Mouse (Mus musculus): ENCODE data around the gene Tmc3. TPM values are rescaled to one million over a fixed set of nuclear protein-coding genes. Genes with fewer than 3 reads are reported as not detected.

Tmc3 gene
- polyA plus RNA-seq, 1 experiment from 2014 or later: 0.21 TPM

- H3K9me3 ChIP-seq (replicated peaks; ENCODE audit: control insufficient read depth, low read length): no peaks in the 10 kb centered on the region
- H3K9ac ChIP-seq (ENCODE audit: low read depth, low read length): no peak overlapping the region
- H3K27me3 ChIP-seq (ENCODE audit: control insufficient read depth, insufficient read depth, low read length): no peaks in the 10 kb centered on the region
- 94% methylated on average over 4 of the region's 4 CpGs for WGBS (ENCODE audit: insufficient replicate concordance)
- H3K4me1 ChIP-seq (ENCODE audit: control insufficient read depth, insufficient read depth, low read length): no peaks in the 10 kb centered on the region
- H3K4me2 ChIP-seq: no peak overlapping the region
- no peak for ATAC-seq (replicated peaks; ENCODE audit: insufficient number of reproducible peaks, low FRiP score, low TSS enrichment)
- no peaks in the 10 kb centered on the region for H3K36me3 ChIP-seq (ENCODE audit: control insufficient read depth, insufficient read depth, low read length)
- no peak overlapping the region for H3K27ac ChIP-seq (ENCODE audit: low read depth, low read length)
- H3K4me3 ChIP-seq (ENCODE audit: low read depth, low read length): no peak overlapping the region
Observed at GRCm38 (mm10) chr7:83609891-83610290, 25.2 kb downstream of the Tmc3 start.

DNA sequence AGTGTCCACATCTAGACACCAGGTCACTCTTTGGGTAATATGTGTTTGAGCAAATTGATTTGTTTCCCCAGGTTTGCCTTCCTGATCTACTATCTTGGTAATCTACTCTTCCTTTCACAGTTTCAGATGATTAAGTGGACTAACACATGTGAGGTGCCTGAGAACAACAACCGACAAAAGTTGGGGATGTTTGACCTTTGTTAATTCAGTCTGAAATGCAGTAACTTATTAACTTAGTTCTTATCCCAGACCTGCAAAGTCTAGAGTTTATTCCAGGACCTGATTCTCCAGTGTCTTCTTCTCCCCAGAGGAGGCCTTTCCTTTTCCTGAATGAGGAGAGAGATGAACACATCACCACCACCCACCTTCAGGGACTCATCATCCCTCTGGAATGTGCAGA, 27.2 kb downstream of the Tmc3 start:
- no peak overlapping the region for H3K9ac ChIP-seq (ENCODE audit: low read depth, low read length)
- H3K27me3 ChIP-seq (ENCODE audit: control insufficient read depth, insufficient read depth, low read length): no peaks in the 10 kb centered on the region
- H3K4me1 ChIP-seq (ENCODE audit: control insufficient read depth, insufficient read depth, low read length): no peaks in the 10 kb centered on the region
- H3K27ac ChIP-seq (ENCODE audit: low read depth, low read length): no peak overlapping the region
- no peak overlapping the region for H3K4me2 ChIP-seq
- H3K4me3 ChIP-seq (ENCODE audit: low read depth, low read length): no peak overlapping the region
- no peaks in the 10 kb centered on the region for H3K36me3 ChIP-seq (ENCODE audit: control insufficient read depth, insufficient read depth, low read length)
- no peaks in the 10 kb centered on the region for H3K9me3 ChIP-seq (replicated peaks; ENCODE audit: control insufficient read depth, low read length)
- WGBS (ENCODE audit: insufficient replicate concordance): 74% methylated on average over 1 of the region's 1 CpGs
- ATAC-seq (replicated peaks; ENCODE audit: insufficient number of reproducible peaks, low FRiP score, low TSS enrichment): no peak

GRCm38 (mm10) chr7:83615272-83615671, 30.5 kb downstream of the Tmc3 start:
- no peaks in the 10 kb centered on the region for H3K9me3 ChIP-seq (replicated peaks; ENCODE audit: control insufficient read depth, low read length)
- H3K36me3 ChIP-seq (ENCODE audit: control insufficient read depth, insufficient read depth, low read length): no peaks in the 10 kb centered on the region
- no peak overlapping the region for H3K4me3 ChIP-seq (ENCODE audit: low read depth, low read length)
- H3K27ac ChIP-seq (ENCODE audit: low read depth, low read length): no peak overlapping the region
- no peak overlapping the region for H3K9ac ChIP-seq (ENCODE audit: low read depth, low read length)
- no peaks in the 10 kb centered on the region for H3K4me1 ChIP-seq (ENCODE audit: control insufficient read depth, insufficient read depth, low read length)
- WGBS (ENCODE audit: insufficient replicate concordance): 83% methylated on average over 3 of the region's 3 CpGs
- H3K4me2 ChIP-seq: no peak overlapping the region
- no peaks in the 10 kb centered on the region for H3K27me3 ChIP-seq (ENCODE audit: control insufficient read depth, insufficient read depth, low read length)
- ATAC-seq (replicated peaks; ENCODE audit: insufficient number of reproducible peaks, low FRiP score, low TSS enrichment): no peak

GRCm38 (mm10) chr7:83615815-83616214, 31.1 kb downstream of the Tmc3 start:
- WGBS (ENCODE audit: insufficient replicate concordance): 89% methylated on average over 8 of the region's 8 CpGs
- no peaks in the 10 kb centered on the region for H3K36me3 ChIP-seq (ENCODE audit: control insufficient read depth, insufficient read depth, low read length)
- no peak overlapping the region for H3K27ac ChIP-seq (ENCODE audit: low read depth, low read length)
- H3K27me3 ChIP-seq (ENCODE audit: control insufficient read depth, insufficient read depth, low read length): no peaks in the 10 kb centered on the region
- H3K4me3 ChIP-seq (ENCODE audit: low read depth, low read length): no peak overlapping the region
- no peak for ATAC-seq (replicated peaks; ENCODE audit: insufficient number of reproducible peaks, low FRiP score, low TSS enrichment)
- H3K4me2 ChIP-seq: no peak overlapping the region
- no peaks in the 10 kb centered on the region for H3K4me1 ChIP-seq (ENCODE audit: control insufficient read depth, insufficient read depth, low read length)
- H3K9ac ChIP-seq (ENCODE audit: low read depth, low read length): no peak overlapping the region
- H3K9me3 ChIP-seq (replicated peaks; ENCODE audit: control insufficient read depth, low read length): no peaks in the 10 kb centered on the region

DNA sequence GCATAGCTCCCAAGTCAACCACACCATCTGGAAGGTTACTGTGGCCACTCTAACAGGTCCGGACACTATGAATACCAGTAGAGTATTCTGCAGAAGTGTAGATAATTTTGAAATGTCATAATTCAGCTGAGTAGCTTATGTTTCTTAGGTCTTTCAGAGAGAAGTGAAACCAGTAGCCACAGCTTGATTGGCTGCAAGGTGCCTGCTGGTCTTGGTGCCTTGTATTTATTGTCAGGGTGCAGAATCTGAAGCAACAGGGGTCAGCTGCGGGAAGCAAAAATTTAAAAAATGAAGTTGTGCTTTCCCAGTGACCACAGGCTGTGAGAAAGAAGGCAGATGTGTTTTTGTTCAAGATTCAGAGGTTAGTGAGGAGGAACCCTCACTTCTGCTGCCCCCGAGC, 31.5 kb downstream of the Tmc3 start:
- H3K27ac ChIP-seq (ENCODE audit: low read depth, low read length): no peak overlapping the region
- no peaks in the 10 kb centered on the region for H3K4me1 ChIP-seq (ENCODE audit: control insufficient read depth, insufficient read depth, low read length)
- H3K9me3 ChIP-seq (replicated peaks; ENCODE audit: control insufficient read depth, low read length): no peaks in the 10 kb centered on the region
- no peak overlapping the region for H3K4me2 ChIP-seq
- H3K4me3 ChIP-seq (ENCODE audit: low read depth, low read length): no peak overlapping the region
- no peaks in the 10 kb centered on the region for H3K36me3 ChIP-seq (ENCODE audit: control insufficient read depth, insufficient read depth, low read length)
- 81% methylated on average over 3 of the region's 3 CpGs for WGBS (ENCODE audit: insufficient replicate concordance)
- no peak overlapping the region for H3K9ac ChIP-seq (ENCODE audit: low read depth, low read length)
- ATAC-seq (replicated peaks; ENCODE audit: insufficient number of reproducible peaks, low FRiP score, low TSS enrichment): no peak
- no peaks in the 10 kb centered on the region for H3K27me3 ChIP-seq (ENCODE audit: control insufficient read depth, insufficient read depth, low read length)

DNA sequence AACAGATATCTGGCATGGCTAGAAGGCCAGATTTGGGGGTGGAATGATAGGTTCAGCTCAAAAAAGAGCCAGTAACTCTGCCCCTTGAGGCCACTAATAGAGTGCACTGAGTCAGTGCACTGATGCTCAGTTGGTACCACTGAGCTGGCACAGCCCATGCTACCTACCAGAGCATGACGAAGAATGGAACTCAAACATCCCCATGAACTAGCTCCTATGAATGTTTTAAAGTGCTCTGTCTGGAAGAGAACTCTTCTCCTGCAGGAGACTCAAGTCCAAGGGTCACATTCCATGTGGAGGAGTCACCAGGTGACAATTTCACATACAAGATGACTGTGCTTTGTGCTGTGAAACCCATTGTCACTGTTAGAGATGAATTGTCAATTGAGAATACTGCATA, 34.0 kb downstream of the Tmc3 start:
- Histone ChIP-seq H3K27me3 (ENCODE audit: control insufficient read depth, insufficient read depth, low read length) (no peaks in the 10 kb centered on the region), H3K4me1 (ENCODE audit: control insufficient read depth, insufficient read depth, low read length) (no peaks in the 10 kb centered on the region), H3K27ac (ENCODE audit: low read depth, low read length) (no peak overlapping the region), H3K9ac (ENCODE audit: low read depth, low read length) (no peak overlapping the region), H3K9me3 (replicated peaks; ENCODE audit: control insufficient read depth, low read length) (no peaks in the 10 kb centered on the region), H3K4me3 (ENCODE audit: low read depth, low read length) (no peak overlapping the region), H3K4me2 (no peak overlapping the region), H3K36me3 (ENCODE audit: control insufficient read depth, insufficient read depth, low read length) (no peaks in the 10 kb centered on the region)
- ATAC-seq (replicated peaks; ENCODE audit: insufficient number of reproducible peaks, low FRiP score, low TSS enrichment): no peak
- WGBS (ENCODE audit: insufficient replicate concordance): 85% methylated on average over 1 of the region's 1 CpGs

GRCm38 (mm10) chr7:83622582-83622981, 37.9 kb downstream of the Tmc3 start:
- Histone ChIP-seq H3K4me3 (ENCODE audit: low read depth, low read length) (no peak overlapping the region), H3K4me1 (ENCODE audit: control insufficient read depth, insufficient read depth, low read length) (no peaks in the 10 kb centered on the region), H3K36me3 (ENCODE audit: control insufficient read depth, insufficient read depth, low read length) (no peaks in the 10 kb centered on the region), H3K27ac (ENCODE audit: low read depth, low read length) (no peak overlapping the region), H3K9me3 (replicated peaks; ENCODE audit: control insufficient read depth, low read length) (no peaks in the 10 kb centered on the region), H3K4me2 (no peak overlapping the region), H3K9ac (ENCODE audit: low read depth, low read length) (no peak overlapping the region), H3K27me3 (ENCODE audit: control insufficient read depth, insufficient read depth, low read length) (no peaks in the 10 kb centered on the region)
- ATAC-seq (replicated peaks; ENCODE audit: insufficient number of reproducible peaks, low FRiP score, low TSS enrichment): no peak
- WGBS (ENCODE audit: insufficient replicate concordance): 90% methylated on average over 6 of the region's 6 CpGs

DNA sequence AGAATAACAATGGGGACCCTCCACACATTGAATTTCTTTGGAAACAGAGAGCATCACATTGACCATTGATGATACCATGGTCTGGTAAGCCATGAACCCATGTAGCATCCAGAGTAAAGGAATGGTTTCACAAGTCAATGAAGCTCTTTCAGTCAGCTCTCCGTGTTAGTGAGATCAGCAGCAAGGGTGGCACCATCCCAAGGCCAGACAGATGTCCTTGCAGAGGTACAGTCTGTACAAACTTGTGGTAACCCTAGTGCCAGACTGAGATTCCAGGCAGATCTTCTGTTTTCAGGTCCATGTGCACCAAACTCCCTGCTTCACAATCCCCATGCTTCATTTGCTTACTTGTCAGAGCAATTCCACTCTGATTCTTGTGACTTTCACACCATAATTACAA, 39.3 kb downstream of the Tmc3 start:
- no peaks in the 10 kb centered on the region for H3K27me3 ChIP-seq (ENCODE audit: control insufficient read depth, insufficient read depth, low read length)
- H3K9ac ChIP-seq (ENCODE audit: low read depth, low read length): no peak overlapping the region
- H3K9me3 ChIP-seq (replicated peaks; ENCODE audit: control insufficient read depth, low read length): no peaks in the 10 kb centered on the region
- H3K27ac ChIP-seq (ENCODE audit: low read depth, low read length): no peak overlapping the region
- H3K4me3 ChIP-seq (ENCODE audit: low read depth, low read length): no peak overlapping the region
- no peak for ATAC-seq (replicated peaks; ENCODE audit: insufficient number of reproducible peaks, low FRiP score, low TSS enrichment)
- H3K4me2 ChIP-seq: no peak overlapping the region
- H3K4me1 ChIP-seq (ENCODE audit: control insufficient read depth, insufficient read depth, low read length): no peaks in the 10 kb centered on the region
- no peaks in the 10 kb centered on the region for H3K36me3 ChIP-seq (ENCODE audit: control insufficient read depth, insufficient read depth, low read length)
- 61% methylated on average over 1 of the region's 1 CpGs for WGBS (ENCODE audit: insufficient replicate concordance)

- no peak overlapping the region for H3K4me2 ChIP-seq
- H3K9ac ChIP-seq (ENCODE audit: low read depth, low read length): no peak overlapping the region
- H3K27me3 ChIP-seq (ENCODE audit: control insufficient read depth, insufficient read depth, low read length): no peaks in the 10 kb centered on the region
- ATAC-seq (replicated peaks; ENCODE audit: insufficient number of reproducible peaks, low FRiP score, low TSS enrichment): no peak
- H3K36me3 ChIP-seq (ENCODE audit: control insufficient read depth, insufficient read depth, low read length): no peaks in the 10 kb centered on the region
- H3K27ac ChIP-seq (ENCODE audit: low read depth, low read length): no peak overlapping the region
- peaks cover 5% of the 10 kb centered on the region; the same call in 1 of the 2 replicates for H3K4me1 ChIP-seq (ENCODE audit: control insufficient read depth, insufficient read depth, low read length)
- H3K4me3 ChIP-seq (ENCODE audit: low read depth, low read length): no peak overlapping the region
- 76% methylated on average over 8 of the region's 8 CpGs for WGBS (ENCODE audit: insufficient replicate concordance)
- no peaks in the 10 kb centered on the region for H3K9me3 ChIP-seq (replicated peaks; ENCODE audit: control insufficient read depth, low read length)
Observed at GRCm38 (mm10) chr7:83626557-83627257, 42.0 kb downstream of the Tmc3 start.

All from heart, embryonic 11.5 days (tissue).